Mouse (Mus musculus) spleen, postnatal 36 days (tissue): ENCODE data around the gene 1810013L24Rik.
"Not testable (repeated sequence)": the region's sequence is repeated elsewhere in the genome, so short reads cannot be mapped to it uniquely, and the experiment has no call there.

Experiments used
- DNase-seq, 2 experiments: peaks; one replicate each; pipeline ENCODE4 v3.0.0; 2022; ENCODE audit warnings: low spot score in 2 of 2, mixed read lengths in 1 of 2

1810013L24Rik gene

DNA sequence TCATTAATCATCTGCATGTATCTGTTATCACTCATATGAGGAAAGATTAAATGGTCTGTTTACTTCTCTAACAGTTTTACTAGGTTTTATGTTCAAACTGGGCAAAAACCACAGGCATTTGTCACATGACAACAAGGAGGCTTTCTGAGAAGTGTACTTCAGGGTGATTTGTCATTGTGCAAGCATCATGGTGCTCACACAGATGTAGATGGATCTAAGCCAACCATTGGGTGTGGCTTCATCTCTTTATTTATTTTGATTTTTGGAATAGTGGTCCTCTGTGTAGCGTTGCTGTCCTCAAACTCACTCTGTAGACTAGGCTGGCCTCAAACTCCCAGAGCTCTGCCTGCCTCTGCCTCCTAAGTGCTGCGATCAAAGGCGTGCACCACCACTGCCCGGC, 65.4 kb downstream of the 1810013L24Rik start:
- no peak for DNase-seq

DNA sequence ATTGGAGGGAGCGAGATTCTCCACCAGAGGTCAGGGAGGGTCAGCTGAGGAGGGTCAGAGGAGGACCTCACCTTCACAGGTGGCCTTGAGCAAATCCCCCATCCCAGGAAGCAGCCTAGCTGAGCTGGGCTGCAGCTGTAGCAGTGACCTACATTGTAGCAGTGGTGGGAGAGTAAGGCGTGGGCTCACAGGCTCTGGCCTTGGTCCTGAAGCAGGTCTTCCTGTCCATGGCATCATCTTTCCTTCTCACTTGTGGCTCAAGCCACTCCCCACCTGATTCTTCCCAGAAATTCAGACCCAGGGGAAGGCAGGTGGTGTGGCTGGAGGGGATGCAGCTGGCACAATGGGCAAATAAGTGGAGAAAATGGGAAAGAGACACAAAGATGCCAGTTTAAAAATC, 76.2 kb downstream of the 1810013L24Rik start:
- not testable (repeated sequence) for DNase-seq
